ENCODE assay signal across 11 mouse cellular contexts in the genomic region with DNA sequence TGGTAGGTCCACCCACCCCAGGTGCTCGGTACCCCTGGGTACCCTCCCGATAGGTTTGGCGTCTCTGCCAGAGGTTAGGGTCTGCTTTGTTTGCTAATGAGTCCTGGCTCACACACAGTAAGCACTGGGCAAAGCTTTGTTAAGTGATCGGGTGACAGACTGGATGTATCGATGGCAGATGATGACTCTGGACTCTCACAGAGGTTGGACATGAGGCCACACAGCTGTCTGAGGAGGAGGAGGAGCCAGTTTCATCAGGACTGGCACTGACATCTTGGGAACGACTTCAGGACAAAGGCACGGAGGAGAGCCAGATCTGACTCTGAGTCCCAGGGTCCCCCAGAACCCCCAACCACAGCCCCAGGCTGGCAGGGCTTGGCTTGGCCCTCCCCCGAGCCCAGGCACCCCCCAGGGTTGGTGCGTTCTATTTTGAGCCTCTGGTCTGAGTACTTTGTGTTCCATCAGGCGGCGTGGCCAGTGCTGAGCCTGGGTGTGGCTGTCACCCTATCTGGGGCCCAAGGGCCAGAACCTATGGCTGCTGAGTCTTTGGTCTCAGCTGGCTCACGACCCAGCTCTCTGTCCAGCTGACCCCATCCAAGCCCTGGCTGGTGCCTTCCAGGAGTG.
DNase-seq lines count a peak whose midpoint lies in the region; ATAC-seq lines count a peak whose summit lies in the region.
"Had no signal": no experiment of that assay in that cellular context is flagged by ENCODE, and none has a peak within 500 bp of the region (broad histone marks: within the 10 kb centered on the region; RNA-seq: fewer than 3 reads in every experiment).

No protein-coding gene starts in this region.

- H3K4me3 ChIP-seq in embryonic facial prominence, embryonic 10.5 days = no peak overlapping the region
- no peak overlapping the region for H3K4me3 ChIP-seq in heart, embryonic 13.5 days
- no peak overlapping the region for H3K4me3 ChIP-seq in liver, embryonic 13.5 days (replicated peaks)
- H3K4me3 ChIP-seq: limb, embryonic 13.5 days had no signal

- peak; percentile 31 for DNase-seq in embryo, embryonic 10 days (ENCODE audit: low spot score)
- no peak for DNase-seq in embryo, embryonic 9.5 days (ENCODE audit: extremely low spot score)
- no peak for DNase-seq in embryonic facial prominence, embryonic 10.5 days (ENCODE audit: low spot score)
- DNase-seq in liver, embryonic 13.5 days = no peak
- no peak for DNase-seq in ovary, postnatal 36 days (ENCODE audit: low spot score)
- DNase-seq in left cerebral cortex, adult 18-20 months (ENCODE audit: low spot score in 2 of 2) = no peak
- no peak for DNase-seq in left cerebral cortex, postnatal 14 days (ENCODE audit: low spot score in 2 of 2)
- DNase-seq: cerebellum, adult 18-20 months; kidney, postnatal 25 days had no signal

- peak overlapping the region; percentile 31; the same call in 1 of the 2 replicates for H3K27ac ChIP-seq in embryonic facial prominence, embryonic 10.5 days (replicated peaks)
- H3K27ac ChIP-seq in heart, embryonic 13.5 days (replicated peaks) = no peak overlapping the region
- H3K27ac ChIP-seq in liver, embryonic 13.5 days = no peak overlapping the region
- H3K27ac ChIP-seq: limb, embryonic 13.5 days had no signal

- 64% methylated on average over 12 of the region's 12 CpGs for WGBS in embryonic facial prominence, embryonic 10.5 days
- WGBS in heart, embryonic 13.5 days = 42% methylated on average over 12 of the region's 12 CpGs
- WGBS in liver, embryonic 13.5 days (ENCODE audit: insufficient replicate concordance) = 42% methylated on average over 12 of the region's 12 CpGs

- H3K36me3 ChIP-seq in embryonic facial prominence, embryonic 10.5 days (replicated peaks) = no peaks in the 10 kb centered on the region
- no peaks in the 10 kb centered on the region for H3K36me3 ChIP-seq in heart, embryonic 13.5 days
- no peaks in the 10 kb centered on the region for H3K36me3 ChIP-seq in liver, embryonic 13.5 days
- H3K36me3 ChIP-seq: limb, embryonic 13.5 days had no signal

- H3K4me1 ChIP-seq in embryonic facial prominence, embryonic 10.5 days = peaks cover 43% of the 10 kb centered on the region
- peaks cover 50% of the 10 kb centered on the region for H3K4me1 ChIP-seq in heart, embryonic 13.5 days
- H3K4me1 ChIP-seq in liver, embryonic 13.5 days (replicated peaks) = peaks cover 75% of the 10 kb centered on the region
- H3K4me1 ChIP-seq: limb, embryonic 13.5 days had no signal

- ATAC-seq in heart, embryonic 13.5 days (ENCODE audit: extremely low read depth, insufficient number of reproducible peaks, low FRiP score, low TSS enrichment) = 0 out of 2 replicates have a peak, but pooled peaks have one; percentile 49
- no peak for ATAC-seq in liver, embryonic 13.5 days (ENCODE audit: low read depth)

- no peaks in the 10 kb centered on the region for H3K9me3 ChIP-seq in embryonic facial prominence, embryonic 10.5 days
- H3K9me3 ChIP-seq in heart, embryonic 13.5 days = no peaks in the 10 kb centered on the region
- no peaks in the 10 kb centered on the region for H3K9me3 ChIP-seq in liver, embryonic 13.5 days (replicated peaks)
- H3K9me3 ChIP-seq: limb, embryonic 13.5 days had no signal

- peak overlapping the region; percentile 8; the same call in 1 of the 2 replicates for H3K9ac ChIP-seq in heart, embryonic 13.5 days
- H3K9ac ChIP-seq in liver, embryonic 13.5 days = 0 out of 2 replicates have a peak overlapping the region, but pooled peaks have one; percentile 26
- H3K9ac ChIP-seq: limb, embryonic 13.5 days had no signal

- H3K27me3 ChIP-seq in embryonic facial prominence, embryonic 10.5 days (replicated peaks; ENCODE audit: low read depth, poor library complexity, severe bottlenecking) = no peaks in the 10 kb centered on the region
- no peaks in the 10 kb centered on the region for H3K27me3 ChIP-seq in heart, embryonic 13.5 days (replicated peaks)
- no peaks in the 10 kb centered on the region for H3K27me3 ChIP-seq in liver, embryonic 13.5 days
- H3K27me3 ChIP-seq: limb, embryonic 13.5 days had no signal

- peak overlapping the region; percentile 4; the same call in 1 of the 2 replicates for H3K4me2 ChIP-seq in heart, embryonic 13.5 days
- no peak overlapping the region for H3K4me2 ChIP-seq in liver, embryonic 13.5 days
- H3K4me2 ChIP-seq: limb, embryonic 13.5 days had no signal

- intact Hi-C loops in left cerebral cortex, postnatal 14 days (cut with DNase I) = no loop called here
